Mouse (Mus musculus) spleen, adult 12 weeks (tissue): ENCODE data around the gene Cep131.

Experiments
- DNase-seq: peaks from one replicate; pipeline ENCODE4 v3.0.0; 2022; ENCODE audit warnings: low spot score

Gene Cep131

GRCm38 (mm10) chr11:120098588-120099511 is 12.2 kb upstream of the Cep131 start, which contains the start of the genes Tepsin and Ndufaf8:
Tepsin (minus strand) TSS chr11:120098731.
Ndufaf8 (plus strand) TSS chr11:120098928.
- peak; percentile 100 for DNase-seq

GRCm38 (mm10) chr11:120092817-120093591 is 6.4 kb upstream of the Cep131 start:
- no peak for DNase-seq

DNA sequence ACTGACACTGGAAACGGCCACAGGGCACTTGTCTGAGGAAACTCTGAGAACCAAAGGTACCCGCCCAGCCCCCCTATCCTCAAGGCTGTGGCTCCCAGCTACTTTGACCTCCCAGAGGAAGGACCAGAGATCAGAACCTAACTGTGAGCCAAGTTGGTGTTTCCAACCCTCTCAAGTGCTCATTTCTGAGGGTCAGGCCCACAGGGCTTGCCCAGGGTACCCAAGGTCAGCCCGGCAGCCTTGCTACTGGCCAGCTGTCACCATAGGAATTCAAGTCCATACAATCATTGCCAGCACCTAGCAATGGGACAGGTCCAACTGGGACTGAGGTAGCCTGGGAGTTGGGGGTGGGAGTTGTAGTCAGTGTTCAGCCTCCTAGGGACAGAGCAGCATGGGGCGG is 4.0 kb upstream of the Cep131 start:
- DNase-seq: no peak

GRCm38 (mm10) chr11:120085891-120086627 is 568 bp downstream of the Cep131 start:
- peak; percentile 25 for DNase-seq

DNA sequence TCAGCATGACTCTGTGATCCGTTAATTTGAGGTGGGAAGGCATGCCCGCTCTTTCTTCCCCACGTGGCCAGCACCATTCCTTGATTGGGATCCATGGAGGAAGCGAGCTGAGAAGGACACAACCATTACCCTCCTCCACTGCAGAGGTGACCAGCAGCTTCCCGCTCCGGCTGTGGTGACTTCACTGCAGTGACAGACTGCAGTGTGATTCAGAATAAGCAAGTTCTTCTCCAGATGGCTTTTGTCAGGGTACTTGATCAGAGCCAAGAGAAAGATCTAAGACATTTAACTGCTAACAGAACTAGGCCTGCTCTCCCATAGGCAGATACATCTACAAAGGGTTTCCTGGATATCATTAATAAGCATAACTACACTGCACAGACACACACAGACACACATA is 6.3 kb downstream of the Cep131 start:
- DNase-seq: no peak

GRCm38 (mm10) chr11:120076191-120076590 is 10.4 kb downstream of the Cep131 start:
- DNase-seq: no peak

DNA sequence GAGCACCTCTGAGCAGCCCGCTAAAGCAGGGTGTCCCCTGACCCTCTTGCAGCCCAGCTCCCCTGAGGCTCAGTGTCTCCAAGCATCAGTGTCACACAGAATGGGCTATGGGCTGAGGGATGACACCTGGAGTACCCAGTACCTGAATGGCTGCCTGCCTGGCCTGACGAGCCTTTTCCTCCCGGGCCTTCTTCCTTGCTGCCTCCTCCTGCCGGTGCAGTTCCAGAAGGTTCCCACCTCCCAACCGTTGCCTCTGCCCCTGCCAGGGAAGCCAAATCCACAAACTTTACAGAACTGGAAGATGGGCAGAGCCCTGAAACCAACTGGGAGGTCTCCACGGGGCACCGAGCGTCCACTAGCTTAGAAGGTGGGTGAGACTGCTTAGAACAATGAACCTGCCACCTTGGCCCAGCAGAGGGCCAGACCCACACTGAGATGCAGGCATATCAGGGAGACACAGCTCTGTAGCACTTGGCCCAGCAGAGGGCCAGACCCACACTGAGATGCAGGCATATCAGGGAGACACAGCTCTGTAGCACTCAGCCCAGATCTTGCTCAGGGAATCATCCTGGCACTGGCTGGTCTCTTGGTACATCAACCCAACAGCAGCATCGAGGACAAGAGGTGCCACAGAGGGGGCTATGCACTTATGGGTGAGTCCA is 13.5 kb downstream of the Cep131 start:
- DNase-seq: no peak

DNA sequence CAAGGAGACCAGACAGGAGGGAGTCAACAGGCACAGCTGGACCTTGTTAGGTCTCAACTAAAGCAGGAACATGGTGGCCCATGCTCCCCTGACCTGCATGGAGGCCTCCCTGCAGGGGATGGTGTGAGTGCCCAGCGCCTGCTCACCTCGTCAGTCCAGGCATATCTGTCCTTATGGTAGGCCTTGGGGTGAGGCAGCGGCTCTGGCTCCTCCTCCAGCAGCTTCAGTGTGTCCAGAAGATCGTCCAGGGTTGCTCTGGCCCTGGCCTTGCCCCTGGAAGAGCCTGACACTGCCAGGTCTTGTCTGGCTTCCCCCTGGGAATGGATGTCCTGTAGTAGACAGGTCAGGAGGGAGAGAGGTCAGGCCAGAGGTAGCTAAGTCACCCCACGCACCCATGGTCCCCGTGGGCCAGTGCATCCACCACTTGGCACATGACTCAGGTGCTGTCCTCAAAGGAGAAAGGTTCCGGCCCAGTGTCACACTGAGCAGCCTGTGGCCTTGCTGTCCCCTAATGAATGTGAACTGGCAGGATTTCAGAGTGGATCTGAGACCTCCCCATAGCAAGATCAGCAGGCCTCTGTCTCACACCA is 14.8 kb downstream of the Cep131 start:
- DNase-seq: no peak

DNA sequence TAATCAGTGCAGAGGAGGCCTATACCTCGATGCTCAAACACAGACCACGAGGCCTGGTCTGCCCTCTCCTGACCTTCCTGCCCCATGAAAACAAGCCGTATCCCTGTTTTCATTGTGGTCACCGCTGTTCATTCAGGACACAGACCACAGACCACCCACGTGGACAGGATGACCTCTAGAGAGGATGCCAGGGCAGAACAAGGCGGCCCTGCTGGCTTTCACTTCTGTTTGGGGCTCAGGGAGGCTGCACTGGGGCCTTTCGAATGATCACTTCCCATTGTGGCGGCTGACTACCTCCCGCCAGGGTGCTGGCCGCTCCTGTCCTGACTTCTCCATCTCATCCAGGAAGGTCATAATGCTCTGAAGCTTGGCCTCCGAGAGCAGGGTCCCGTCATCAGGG is 15.6 kb downstream of the Cep131 start:
- no peak for DNase-seq

GRCm38 (mm10) chr11:120070286-120070930 is 16.2 kb downstream of the Cep131 start:
- no peak for DNase-seq

DNA sequence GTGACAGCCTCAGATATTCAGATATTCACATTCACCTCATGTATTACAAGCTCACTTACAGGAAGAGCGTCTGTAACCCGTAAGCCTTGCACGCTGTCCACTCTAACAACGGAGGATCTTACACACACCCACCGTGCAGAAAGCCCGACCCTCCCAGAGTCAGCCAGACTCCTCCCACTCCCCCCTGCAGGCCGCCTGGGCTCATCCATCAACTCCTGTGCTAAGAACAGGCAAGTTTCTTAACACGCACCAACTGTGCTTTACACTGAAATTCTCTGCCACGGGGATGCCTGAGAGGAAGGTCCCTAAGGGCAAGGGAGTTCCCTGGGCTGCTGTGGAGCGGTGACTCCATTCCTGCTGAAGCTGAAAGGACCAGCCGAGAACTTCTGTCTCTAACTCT is 17.4 kb downstream of the Cep131 start:
- no peak for DNase-seq

DNA sequence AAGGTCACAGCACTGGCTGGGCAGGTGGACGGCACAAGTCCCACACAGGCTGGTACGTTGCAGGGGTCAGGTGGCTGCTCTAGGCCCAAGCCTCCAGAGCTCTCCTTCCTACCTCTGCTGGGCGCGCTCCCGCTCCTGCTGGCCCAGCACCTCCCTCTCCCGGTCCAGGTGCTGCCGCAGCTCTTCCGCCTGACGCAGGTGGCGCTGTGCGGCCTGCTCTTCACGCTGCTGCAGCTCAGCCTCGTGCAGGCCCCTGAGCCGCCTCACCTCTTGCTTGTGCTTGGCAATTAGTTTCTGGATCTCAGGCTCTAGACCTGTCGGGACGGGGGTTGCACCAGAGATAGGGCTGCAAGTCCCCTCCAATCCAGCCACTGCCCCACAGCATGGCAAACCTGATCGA is 18.8 kb downstream of the Cep131 start:
- no peak for DNase-seq

GRCm38 (mm10) chr11:120065291-120065690 is 21.3 kb downstream of the Cep131 start:
- DNase-seq: peak; percentile 9

DNA sequence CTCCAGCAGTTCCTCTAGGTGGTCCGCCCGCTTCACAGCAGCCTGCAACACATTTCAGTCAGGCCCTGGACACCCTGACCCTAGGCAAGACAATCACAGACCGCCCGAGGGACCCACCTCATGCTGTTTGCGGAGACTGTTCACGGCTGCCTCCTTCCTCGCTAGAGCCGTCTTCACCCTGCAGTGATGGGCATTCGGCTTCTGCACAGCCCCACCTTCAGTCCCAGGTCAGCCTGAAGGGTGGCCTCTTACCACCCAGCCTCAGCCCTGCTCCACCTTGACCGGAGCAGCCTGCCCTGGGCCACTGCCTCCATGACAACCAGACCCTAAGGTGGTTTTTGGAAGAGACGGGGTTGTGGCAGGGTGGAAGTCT is 22.0 kb downstream of the Cep131 start:
- DNase-seq: no peak

- no peak for DNase-seq
These were observed 22.5 kb downstream of the Cep131 start for GRCm38 (mm10) chr11:120064006-120064667.

- no peak for DNase-seq
These were observed 23.3 kb downstream of the Cep131 start for GRCm38 (mm10) chr11:120063326-120063725.

DNA sequence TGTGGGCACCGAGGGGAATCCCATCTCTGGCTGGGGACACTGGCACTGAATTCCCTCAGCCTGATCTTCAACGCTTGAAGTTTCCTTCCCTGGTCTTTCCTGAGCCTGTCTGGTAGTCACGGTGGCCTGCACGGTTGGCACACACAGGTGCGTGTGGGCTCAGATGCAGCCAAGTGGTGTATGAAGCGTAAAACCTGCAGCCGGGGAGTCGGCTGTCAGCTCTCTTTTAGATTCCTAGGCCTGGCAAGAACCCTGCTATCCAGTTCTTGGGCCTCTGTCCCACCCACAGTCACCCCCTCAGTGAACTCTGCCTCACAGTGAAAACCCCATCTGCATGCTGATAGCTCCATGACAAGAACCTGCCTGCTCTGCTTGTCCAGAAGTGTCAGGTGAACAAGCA is 26.0 kb downstream of the Cep131 start:
- no peak for DNase-seq

GRCm38 (mm10) chr11:120055953-120056732 is 30.5 kb downstream of the Cep131 start:
- no peak for DNase-seq

GRCm38 (mm10) chr11:120053846-120054245 is 32.8 kb downstream of the Cep131 start:
- no peak for DNase-seq

DNA sequence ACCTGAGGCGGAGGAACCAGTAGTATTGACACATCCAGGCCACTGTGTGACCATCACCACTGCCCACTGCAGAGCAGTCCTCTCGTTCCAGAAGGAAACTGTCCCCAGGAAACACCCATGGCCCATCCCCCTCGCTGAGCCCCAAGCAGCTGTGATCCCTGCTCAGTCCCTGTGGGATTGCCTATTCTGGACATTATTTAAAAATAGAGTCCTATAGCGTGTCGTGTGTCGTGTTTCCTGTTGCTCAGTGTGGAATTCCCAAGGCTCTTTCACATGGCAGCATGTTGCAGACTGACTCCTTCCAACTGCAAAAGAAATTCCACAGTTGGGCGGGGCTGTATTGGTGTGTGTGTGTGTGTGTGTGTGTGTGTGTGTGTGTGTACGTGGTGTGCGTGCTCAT is 34.4 kb downstream of the Cep131 start:
- DNase-seq: no peak
